Mouse (Mus musculus): Measurements from ENCODE around the gene Dirc2.

The Dirc2 gene

GRCm38 (mm10) chr16:35768785-35769642, at the start of gene Dirc2:
Gene Dirc2 (minus strand): TSS chr16:35769356.
- ATAC-seq (ENCODE audit: low TSS enrichment), result peak; percentile 76

- ATAC-seq (ENCODE audit: low TSS enrichment), result peak; percentile 95
Observed at GRCm38 (mm10) chr16:35817255-35818089, 48.3 kb upstream of the Dirc2 start.

- no peak for ATAC-seq (ENCODE audit: low TSS enrichment)
Observed at GRCm38 (mm10) chr16:35813119-35813518, 44.0 kb upstream of the Dirc2 start.

- no peak for ATAC-seq (ENCODE audit: low TSS enrichment)
Observed at GRCm38 (mm10) chr16:35808838-35809237, 39.7 kb upstream of the Dirc2 start.

GRCm38 (mm10) chr16:35807663-35807992, 38.5 kb upstream of the Dirc2 start:
- ATAC-seq (ENCODE audit: low TSS enrichment), result no peak

GRCm38 (mm10) chr16:35806973-35807662, 38.0 kb upstream of the Dirc2 start:
- no peak for ATAC-seq (ENCODE audit: low TSS enrichment)

GRCm38 (mm10) chr16:35803723-35804122, 34.6 kb upstream of the Dirc2 start:
- ATAC-seq (ENCODE audit: low TSS enrichment), result no peak

- no peak for ATAC-seq (ENCODE audit: low TSS enrichment)
Observed at GRCm38 (mm10) chr16:35802163-35802562, 33.0 kb upstream of the Dirc2 start.

- no peak for ATAC-seq (ENCODE audit: low TSS enrichment)
Observed at GRCm38 (mm10) chr16:35791962-35792521, 22.9 kb upstream of the Dirc2 start.

- no peak for ATAC-seq (ENCODE audit: low TSS enrichment)
Observed at GRCm38 (mm10) chr16:35788330-35788729, 19.2 kb upstream of the Dirc2 start.

- ATAC-seq (ENCODE audit: low TSS enrichment), result no peak
Observed at GRCm38 (mm10) chr16:35787568-35788189, 18.5 kb upstream of the Dirc2 start.

- ATAC-seq (ENCODE audit: low TSS enrichment), result no peak
Observed at GRCm38 (mm10) chr16:35787163-35787562, 18.0 kb upstream of the Dirc2 start.

GRCm38 (mm10) chr16:35784134-35784725, 15.1 kb upstream of the Dirc2 start:
- no peak for ATAC-seq (ENCODE audit: low TSS enrichment)

GRCm38 (mm10) chr16:35783207-35783573, 14.0 kb upstream of the Dirc2 start:
- no peak for ATAC-seq (ENCODE audit: low TSS enrichment)

GRCm38 (mm10) chr16:35782451-35783206, 13.5 kb upstream of the Dirc2 start:
- ATAC-seq (ENCODE audit: low TSS enrichment), result peak; percentile 41; the same call in 1 of the 2 replicates

GRCm38 (mm10) chr16:35781651-35782050, 12.5 kb upstream of the Dirc2 start:
- no peak for ATAC-seq (ENCODE audit: low TSS enrichment)

GRCm38 (mm10) chr16:35781096-35781495, 11.9 kb upstream of the Dirc2 start:
- ATAC-seq (ENCODE audit: low TSS enrichment), result no peak

- ATAC-seq (ENCODE audit: low TSS enrichment), result no peak
Observed at GRCm38 (mm10) chr16:35779681-35780080, 10.5 kb upstream of the Dirc2 start.

GRCm38 (mm10) chr16:35777768-35778167, 8.6 kb upstream of the Dirc2 start:
- peak; percentile 70; the same call in 1 of the 2 replicates for ATAC-seq (ENCODE audit: low TSS enrichment)

GRCm38 (mm10) chr16:35776737-35777136, 7.6 kb upstream of the Dirc2 start:
- ATAC-seq (ENCODE audit: low TSS enrichment), result no peak
